Mouse (Mus musculus) erythroblast, embryonic 14.5 days (primary cell): ENCODE measurements at regions not wholly inside any gene's neighbourhood (a gene's known extent, or its start where the extent isn't known, plus 50 kb on each side); places are given as distances from the start of the nearest gene placed in this dataset.

Experiments used
- GATA1 ChIP-seq: IDR thresholded peaks from 2 replicates; pipeline ENCODE4 v1.6.1; 2012; ENCODE audit warnings: low read length, inconsistent platforms, mixed read lengths
- TAL1 ChIP-seq: IDR thresholded peaks from 3 replicates; pipeline ENCODE4 v1.6.1; 2012; ENCODE audit warnings: low read length, inconsistent platforms, mixed read lengths

- no peak for TF ChIP-seq GATA1
- no peak for TF ChIP-seq TAL1
Measured at GRCm38 (mm10) chr13:102148039-102148438, 380.0 kb upstream of the Pik3r1 start.
